Mouse (Mus musculus): Measurements from ENCODE around the gene Tshz2. TPM values are rescaled to one million over a fixed set of nuclear protein-coding genes. Genes with fewer than 3 reads are reported as not detected.

The Tshz2 gene
- polyA plus RNA-seq, 1 experiment: 21.5 TPM

GRCm38 (mm10) chr2:170076941-170077490 lies 444.2 kb downstream of the Tshz2 start:
- DNase-seq (ENCODE audit: extremely low spot score in 1 of 2, low spot score in 1 of 2): no peak

DNA sequence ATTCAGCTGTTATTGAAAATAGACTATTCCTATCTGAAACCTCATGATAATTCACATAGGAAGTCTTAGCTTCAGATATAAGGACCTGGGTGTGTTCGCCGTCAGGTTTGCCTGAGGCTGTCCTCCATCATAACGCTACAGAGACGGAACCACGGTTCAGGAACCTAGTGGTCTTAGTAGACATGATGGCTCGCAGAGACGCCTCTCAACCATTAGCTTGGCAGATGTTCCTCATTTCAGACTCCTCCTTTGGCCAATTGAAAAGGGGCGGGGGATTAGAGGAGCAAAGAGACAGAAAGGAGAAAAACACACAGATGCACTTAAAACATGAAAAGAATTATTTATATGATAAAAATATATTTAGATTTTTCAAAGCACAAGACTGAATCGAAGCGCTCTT lies 445.2 kb downstream of the Tshz2 start:
- DNase-seq (ENCODE audit: extremely low spot score in 1 of 2, low spot score in 1 of 2): no peak

DNA sequence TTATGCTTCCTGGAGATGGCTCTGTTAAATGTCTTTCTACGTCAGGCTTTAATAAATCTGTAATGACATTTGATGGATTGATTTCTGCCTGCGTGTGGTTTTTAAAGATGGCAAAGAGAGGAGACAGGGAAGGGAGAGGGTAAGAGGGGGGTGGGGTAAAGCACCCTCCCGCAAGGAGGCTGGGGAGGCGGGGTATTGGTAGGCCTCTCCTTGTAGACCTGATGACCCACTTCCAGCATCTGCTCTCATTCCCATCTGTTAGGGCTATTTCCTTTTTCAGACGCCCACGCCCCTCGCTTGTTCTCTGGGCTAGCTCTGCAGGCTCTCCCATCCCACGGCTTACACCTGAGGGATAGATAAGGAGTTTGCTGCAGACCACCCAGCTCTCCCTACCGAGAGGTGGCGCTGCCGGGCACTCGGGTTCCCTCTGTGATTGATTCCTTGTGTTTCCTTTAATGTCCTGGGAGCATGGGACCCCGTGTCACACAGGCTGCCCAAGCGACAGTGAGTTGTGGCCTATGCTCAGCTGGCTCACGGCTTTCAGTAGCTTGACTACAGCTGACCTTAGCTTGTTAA lies 445.7 kb downstream of the Tshz2 start:
- DNase-seq (ENCODE audit: extremely low spot score in 1 of 2, low spot score in 1 of 2): peak in 1 of 2 experiments; percentile 12

DNA sequence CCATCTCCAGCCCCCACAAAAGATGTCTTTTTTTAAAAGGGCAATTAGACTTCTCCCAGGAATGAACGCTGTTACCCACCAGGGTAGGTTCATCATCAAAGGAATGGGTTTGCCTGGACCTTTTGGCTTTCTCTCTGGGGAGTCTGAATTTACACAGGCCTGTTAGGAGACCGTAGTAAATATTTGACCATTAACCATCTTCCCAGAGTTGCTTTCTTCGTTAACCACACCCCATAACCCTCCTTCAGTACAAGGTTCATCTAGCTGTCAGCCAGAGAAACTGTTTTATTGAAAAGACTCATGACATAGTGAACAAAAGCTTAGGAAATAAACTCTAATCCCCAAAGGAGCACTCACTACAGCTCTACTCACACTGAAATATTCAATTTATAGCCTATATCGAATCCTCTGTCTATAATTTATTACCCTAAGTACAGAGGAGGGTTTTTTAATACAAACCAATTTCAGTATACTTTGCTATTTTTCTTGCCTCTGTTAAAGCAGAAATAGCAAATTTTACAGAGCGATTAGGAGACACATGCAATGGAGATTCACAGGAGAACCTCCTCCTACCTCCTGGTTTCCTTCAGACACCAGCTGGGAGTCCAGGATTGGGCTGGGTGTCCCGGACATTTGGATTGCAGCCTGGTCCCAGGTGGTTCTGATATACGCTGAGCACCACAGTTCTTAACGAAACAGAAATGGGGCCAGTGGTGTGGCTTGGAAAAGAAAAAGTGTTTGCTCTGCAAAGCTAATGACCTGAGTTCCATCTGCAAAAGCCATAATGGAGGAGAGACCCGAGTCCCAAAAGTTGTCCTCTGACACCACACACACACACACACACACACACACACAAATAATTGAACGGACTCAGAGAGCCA lies 459.0 kb downstream of the Tshz2 start:
- DNase-seq (ENCODE audit: extremely low spot score in 1 of 2, low spot score in 1 of 2): no peak

GRCm38 (mm10) chr2:170094220-170094619 lies 461.4 kb downstream of the Tshz2 start:
- DNase-seq (ENCODE audit: extremely low spot score in 1 of 2, low spot score in 1 of 2): no peak

DNA sequence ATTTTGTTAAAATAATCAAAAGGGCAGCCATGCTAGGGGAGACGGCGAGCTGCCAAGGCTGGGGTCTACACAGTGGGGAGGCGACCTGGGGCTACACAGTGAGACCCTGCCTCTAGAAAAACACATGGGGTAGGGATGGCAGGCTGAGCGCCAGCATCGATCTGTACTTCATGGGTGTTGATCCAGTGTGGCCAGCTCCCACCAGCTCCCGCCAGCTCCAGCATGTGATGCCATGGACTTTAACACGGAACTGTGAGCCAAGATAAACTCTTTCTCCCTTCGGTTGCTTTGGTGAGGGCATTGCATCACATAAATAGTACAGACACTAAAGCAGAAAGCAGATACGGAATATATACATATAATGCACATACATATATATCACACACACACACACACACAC lies 462.1 kb downstream of the Tshz2 start:
- no peak for DNase-seq (ENCODE audit: extremely low spot score in 1 of 2, low spot score in 1 of 2)

- peak; percentile 53 to 96 for DNase-seq (ENCODE audit: extremely low spot score in 1 of 2, low spot score in 1 of 2)
These were observed 468.3 kb downstream of the Tshz2 start for GRCm38 (mm10) chr2:170101132-170101531.

GRCm38 (mm10) chr2:170101932-170102331 lies 469.1 kb downstream of the Tshz2 start:
- no peak for DNase-seq (ENCODE audit: extremely low spot score in 1 of 2, low spot score in 1 of 2)

GRCm38 (mm10) chr2:170103341-170103740 lies 470.5 kb downstream of the Tshz2 start:
- DNase-seq (ENCODE audit: extremely low spot score in 1 of 2, low spot score in 1 of 2): no peak

DNA sequence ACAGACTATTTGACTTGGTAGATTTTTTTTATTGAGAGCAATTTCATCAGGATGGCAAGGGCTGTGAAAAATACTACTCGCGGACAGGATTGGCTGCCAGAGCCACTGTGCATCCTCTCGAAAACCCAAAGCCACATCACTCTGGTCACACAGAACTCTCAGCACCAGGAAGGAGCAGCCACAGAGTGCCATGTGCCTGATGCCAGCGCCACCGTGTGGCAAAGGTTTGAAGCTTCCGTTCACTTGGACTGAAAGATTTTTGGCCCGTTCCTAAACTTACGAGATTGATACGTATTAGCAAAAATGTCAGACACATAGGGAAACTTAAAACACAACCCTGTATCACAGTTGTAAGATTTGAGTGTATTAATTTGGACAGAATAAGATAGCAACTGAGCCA lies 471.0 kb downstream of the Tshz2 start:
- peak in 1 of 2 experiments; percentile 78 for DNase-seq (ENCODE audit: extremely low spot score in 1 of 2, low spot score in 1 of 2)

GRCm38 (mm10) chr2:170104396-170104795 lies 471.6 kb downstream of the Tshz2 start:
- DNase-seq (ENCODE audit: extremely low spot score in 1 of 2, low spot score in 1 of 2): no peak

DNA sequence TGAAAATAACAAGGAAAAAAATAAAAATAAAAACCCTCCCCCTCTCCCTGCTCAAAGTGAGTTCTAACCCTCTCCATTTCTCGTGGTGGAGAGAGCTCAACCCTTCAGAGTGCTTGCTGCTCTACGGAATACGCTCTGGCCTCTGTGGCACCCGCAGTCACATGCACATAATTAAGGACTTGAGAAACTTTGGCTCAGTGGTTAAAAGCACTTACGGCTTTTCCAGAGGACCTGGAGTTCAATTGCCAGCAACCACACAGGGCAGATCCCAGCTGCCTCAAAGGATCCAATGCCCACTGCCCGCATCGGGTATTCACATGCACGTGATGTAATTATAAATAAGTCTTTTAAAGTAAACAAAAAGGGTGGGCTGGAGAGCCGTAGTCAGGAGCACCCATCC lies 473.2 kb downstream of the Tshz2 start:
- DNase-seq (ENCODE audit: extremely low spot score in 1 of 2, low spot score in 1 of 2): no peak

GRCm38 (mm10) chr2:170107791-170108190 lies 475.0 kb downstream of the Tshz2 start:
- DNase-seq (ENCODE audit: extremely low spot score in 1 of 2, low spot score in 1 of 2): no peak

- no peak for DNase-seq (ENCODE audit: extremely low spot score in 1 of 2, low spot score in 1 of 2)
These were observed 476.7 kb downstream of the Tshz2 start for GRCm38 (mm10) chr2:170109528-170109927.

- DNase-seq (ENCODE audit: extremely low spot score in 1 of 2, low spot score in 1 of 2): no peak
These were observed 477.5 kb downstream of the Tshz2 start for GRCm38 (mm10) chr2:170110306-170110705.

DNA sequence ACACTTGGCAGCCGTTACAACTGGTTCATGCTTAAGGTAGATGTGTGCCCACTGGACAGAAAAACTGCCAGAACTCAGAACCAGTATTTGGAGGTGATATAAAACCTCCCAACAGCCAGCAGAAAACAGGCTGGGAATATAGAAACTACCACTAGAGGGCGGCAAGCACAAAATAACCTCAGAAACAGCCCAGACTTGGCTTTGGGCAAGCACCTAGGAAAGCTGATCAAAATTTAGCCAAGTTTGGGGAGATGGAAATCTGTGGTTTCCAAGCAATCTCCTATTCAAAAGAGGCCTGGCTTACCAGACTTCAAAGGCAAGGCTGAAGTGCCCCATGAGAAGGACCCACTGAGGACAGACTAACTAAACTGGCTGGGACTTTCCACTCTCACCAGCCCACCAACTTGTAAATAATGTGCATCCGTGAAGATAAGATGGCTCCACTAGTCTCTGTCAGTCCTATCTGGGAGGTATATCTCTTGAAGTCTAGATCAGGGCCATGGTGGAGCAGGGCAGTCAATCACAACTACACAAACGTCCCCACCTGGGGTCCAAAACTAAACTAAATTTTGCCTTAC lies 484.0 kb downstream of the Tshz2 start:
- peak; percentile 37 to 92 for DNase-seq (ENCODE audit: extremely low spot score in 1 of 2, low spot score in 1 of 2)

GRCm38 (mm10) chr2:170120139-170121027 lies 487.6 kb downstream of the Tshz2 start:
- DNase-seq (ENCODE audit: extremely low spot score in 1 of 2, low spot score in 1 of 2): no peak
